Mouse (Mus musculus) kidney, adult 2 months (tissue): ENCODE data around the gene Nmt2.

ENCODE experiments used
- CTCF ChIP-seq: fragments of 200-500 bp; conservative IDR thresholded peaks from 2 replicates; pipeline ENCODE4 v1.5.1; 2011; ENCODE audit warnings: low read depth, mild to moderate bottlenecking, control low read depth, low read length, moderate library complexity, mixed read lengths; ENCODE audit not compliant: insufficient read depth, insufficient read length
- POLR2A ChIP-seq: fragments of 200-500 bp; IDR thresholded peaks from one replicate; pipeline ENCODE4 v1.6.1; 2011; ENCODE audit warnings: low read depth, low read length, control low read depth

DNA sequence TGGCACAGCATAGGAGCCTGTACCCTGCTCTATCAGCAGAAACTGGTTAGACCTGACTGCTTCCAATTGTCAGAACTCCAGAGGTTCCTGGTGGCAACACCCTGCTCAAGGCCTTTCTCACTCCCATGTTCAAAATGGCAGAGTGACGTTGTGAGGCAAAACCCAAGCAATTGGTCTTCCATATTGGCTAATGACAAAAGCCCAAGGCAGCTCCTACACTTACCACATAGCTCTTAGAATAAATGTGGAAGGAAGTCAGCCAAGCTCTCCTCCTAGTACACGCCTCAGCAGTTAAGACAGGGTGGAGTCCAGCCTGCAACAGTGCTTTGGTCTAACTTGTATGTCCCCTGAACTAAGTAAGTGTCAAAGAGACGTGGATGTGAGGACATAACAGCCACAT, 73.9 kb downstream of the Nmt2 start:
- TF ChIP-seq CTCF: no peak
- TF ChIP-seq POLR2A: no peak
